Mouse (Mus musculus): ENCODE measurements at regions not wholly inside any gene's neighbourhood (a gene's known extent, or its start where the extent isn't known, plus 50 kb on each side); places are given as distances from the start of the nearest gene placed in this dataset.
A peak's percentile ranks its signal among the peaks of the same experiment; 100 is the strongest.

DNA sequence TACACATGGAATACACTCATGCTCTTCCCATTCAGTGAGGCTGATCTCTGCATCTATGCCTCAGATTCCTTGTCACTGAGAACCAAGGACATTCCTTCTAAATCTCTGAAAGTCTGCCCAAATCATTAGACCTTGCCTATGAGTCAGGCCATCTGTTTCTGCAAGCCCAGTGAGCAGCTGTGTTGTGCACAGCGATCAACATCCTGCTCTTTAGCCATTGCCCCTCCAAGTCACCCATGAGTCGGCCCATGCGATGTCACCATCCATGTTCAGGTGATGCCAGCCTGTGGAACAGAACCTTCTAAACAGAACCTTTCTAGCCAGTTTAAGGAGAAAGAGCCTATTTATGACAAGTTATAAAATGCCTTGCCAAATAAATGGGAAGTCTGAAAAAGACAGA lies 66.4 kb upstream of the Sfrp2 start:
- TF ChIP-seq MAX (IDR thresholded peaks at IDR 0.05) (no peak), MYOD1 (IDR thresholded peaks at IDR 0.05; ENCODE audit: control insufficient read depth, insufficient read length, low read depth) (peak; percentile 6)
- Histone ChIP-seq H3K79me3 (ENCODE audit: low read depth) (no peaks in the 10 kb centered on the region), H3K27me3 (ENCODE audit: control insufficient read depth, insufficient read depth, insufficient read length) (no peaks in the 10 kb centered on the region), H3K36me3 (ENCODE audit: control insufficient read depth, insufficient read depth) (no peaks in the 10 kb centered on the region), H3K79me2 (ENCODE audit: control insufficient read depth, insufficient read depth) (no peaks in the 10 kb centered on the region), H3ac (ENCODE audit: control insufficient read depth, insufficient read length, low read depth) (no peak overlapping the region), H3K4me3 (ENCODE audit: insufficient read depth, poor library complexity, severe bottlenecking) (no peak overlapping the region)

DNA sequence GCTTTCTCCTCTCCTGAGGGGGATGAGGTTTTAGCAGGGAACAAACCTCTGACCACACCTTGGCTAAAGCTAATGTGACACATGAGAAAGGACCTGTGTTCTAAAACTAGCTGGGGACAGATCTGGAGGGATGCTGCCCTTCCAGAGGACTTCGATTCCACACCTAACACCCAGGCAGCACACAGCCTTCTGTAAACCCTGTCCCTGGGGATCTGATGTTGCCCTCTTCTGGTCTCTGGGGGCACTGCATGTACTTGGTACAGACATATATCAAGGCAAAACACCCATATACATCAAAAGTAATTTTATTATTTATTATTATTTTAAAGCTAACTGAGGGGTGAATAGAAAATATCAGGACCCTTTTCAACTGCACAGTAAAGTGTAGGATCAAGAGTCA lies 65.0 kb upstream of the Sfrp2 start:
- H3K4me3 ChIP-seq (ENCODE audit: insufficient read depth, poor library complexity, severe bottlenecking) = no peak overlapping the region
- TF ChIP-seq MAX (IDR thresholded peaks at IDR 0.05) (no peak), FOSL1 (IDR thresholded peaks at IDR 0.05; ENCODE audit: insufficient read depth, low read length, poor library complexity, severe bottlenecking) (no peak), CEBPB (IDR thresholded peaks at IDR 0.05; ENCODE audit: low read depth) (no peak), CTCF (IDR thresholded peaks at IDR 0.05; ENCODE audit: control insufficient read depth, insufficient read depth, insufficient read length) (peak; percentile 25), MYOG (IDR thresholded peaks at IDR 0.05; ENCODE audit: control insufficient read depth, extremely low read depth, insufficient read length) (no peak), MYOD1 (IDR thresholded peaks at IDR 0.05; ENCODE audit: control insufficient read depth, insufficient read length, low read depth) (no peak), USF1 (IDR thresholded peaks at IDR 0.05; ENCODE audit: low read depth) (no peak)
- no peaks in the 10 kb centered on the region for H3K36me3 ChIP-seq (ENCODE audit: control insufficient read depth, insufficient read depth)
- no peak overlapping the region for H3ac ChIP-seq (ENCODE audit: control insufficient read depth, insufficient read length, low read depth)
- H3K79me3 ChIP-seq (ENCODE audit: low read depth) = no peaks in the 10 kb centered on the region
- H3K27me3 ChIP-seq (ENCODE audit: control insufficient read depth, insufficient read depth, insufficient read length) = no peaks in the 10 kb centered on the region
- H3K79me2 ChIP-seq (ENCODE audit: control insufficient read depth, insufficient read depth) = no peaks in the 10 kb centered on the region

DNA sequence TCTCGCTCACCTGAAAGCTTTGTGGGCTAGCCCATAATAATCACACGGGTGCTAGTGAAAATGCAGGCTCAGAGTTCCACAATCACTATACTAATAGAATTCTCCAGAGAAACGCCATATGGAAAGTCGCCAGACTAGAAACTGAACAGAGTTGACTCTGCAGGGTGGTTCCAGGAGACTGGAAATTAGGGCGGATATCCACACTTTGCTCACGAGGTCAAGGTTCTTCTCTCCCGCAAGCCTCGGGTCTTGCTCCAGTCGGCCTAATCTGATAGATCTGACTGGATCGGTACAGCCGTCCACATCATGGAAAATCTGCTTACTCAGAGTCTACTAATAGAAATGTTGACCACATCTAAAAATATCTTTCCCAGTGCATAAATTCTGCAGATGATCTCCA lies 61.6 kb upstream of the Sfrp2 start:
- H3K79me3 ChIP-seq (ENCODE audit: low read depth) = no peaks in the 10 kb centered on the region
- H3K27me3 ChIP-seq (ENCODE audit: control insufficient read depth, insufficient read depth, insufficient read length) = no peaks in the 10 kb centered on the region
- H3K79me2 ChIP-seq (ENCODE audit: control insufficient read depth, insufficient read depth) = no peaks in the 10 kb centered on the region
- no peak overlapping the region for H3K4me3 ChIP-seq (ENCODE audit: insufficient read depth, poor library complexity, severe bottlenecking)
- TF ChIP-seq MYOD1 (IDR thresholded peaks at IDR 0.05; ENCODE audit: control insufficient read depth, insufficient read length, low read depth) (no peak), FOSL1 (IDR thresholded peaks at IDR 0.05; ENCODE audit: insufficient read depth, low read length, poor library complexity, severe bottlenecking) (no peak), CTCF (IDR thresholded peaks at IDR 0.05; ENCODE audit: control insufficient read depth, insufficient read depth, insufficient read length) (no peak), CEBPB (IDR thresholded peaks at IDR 0.05; ENCODE audit: low read depth) (no peak)
- H3K36me3 ChIP-seq (ENCODE audit: control insufficient read depth, insufficient read depth) = no peaks in the 10 kb centered on the region
- H3ac ChIP-seq (ENCODE audit: control insufficient read depth, insufficient read length, low read depth) = no peak overlapping the region

DNA sequence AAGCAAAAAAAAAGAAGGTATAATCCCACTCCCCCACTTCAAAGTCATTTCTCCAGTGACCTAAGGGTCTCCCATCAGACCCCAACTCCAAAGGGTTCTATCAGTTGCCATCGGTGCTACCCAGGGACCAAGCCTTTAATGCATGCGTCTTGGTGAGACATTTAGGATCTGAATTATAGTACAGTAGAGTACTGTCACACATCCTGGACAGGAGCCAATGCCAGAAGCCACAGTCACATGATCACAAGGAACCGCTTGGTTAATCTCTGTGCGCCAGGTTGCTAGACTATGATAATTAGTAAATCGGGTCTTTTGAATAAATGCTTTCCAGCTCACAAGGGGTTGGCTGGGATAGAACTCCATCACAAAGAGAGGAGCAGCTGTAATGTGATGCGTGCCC lies 60.9 kb upstream of the Sfrp2 start:
- no peak for TF ChIP-seq CTCF (IDR thresholded peaks at IDR 0.05; ENCODE audit: control insufficient read depth, insufficient read depth, insufficient read length)
- TF ChIP-seq MYOD1 (IDR thresholded peaks at IDR 0.05; ENCODE audit: control insufficient read depth, insufficient read length, low read depth) = no peak
- no peak for TF ChIP-seq MYOG (IDR thresholded peaks at IDR 0.05; ENCODE audit: control insufficient read depth, extremely low read depth, insufficient read length)
- TF ChIP-seq FOSL1 (IDR thresholded peaks at IDR 0.05; ENCODE audit: insufficient read depth, low read length, poor library complexity, severe bottlenecking) = no peak
- no peak for TF ChIP-seq MAX (IDR thresholded peaks at IDR 0.05)
- no peak for TF ChIP-seq CEBPB (IDR thresholded peaks at IDR 0.05; ENCODE audit: low read depth)
- TF ChIP-seq USF1 (IDR thresholded peaks at IDR 0.05; ENCODE audit: low read depth) = no peak
- no peak overlapping the region for H3ac ChIP-seq (ENCODE audit: control insufficient read depth, insufficient read length, low read depth)
- no peaks in the 10 kb centered on the region for H3K27me3 ChIP-seq (ENCODE audit: control insufficient read depth, insufficient read depth, insufficient read length)
- H3K4me3 ChIP-seq (ENCODE audit: insufficient read depth, poor library complexity, severe bottlenecking) = no peak overlapping the region
- no peaks in the 10 kb centered on the region for H3K79me3 ChIP-seq (ENCODE audit: low read depth)
- no peaks in the 10 kb centered on the region for H3K79me2 ChIP-seq (ENCODE audit: control insufficient read depth, insufficient read depth)
- H3K36me3 ChIP-seq (ENCODE audit: control insufficient read depth, insufficient read depth) = no peaks in the 10 kb centered on the region

DNA sequence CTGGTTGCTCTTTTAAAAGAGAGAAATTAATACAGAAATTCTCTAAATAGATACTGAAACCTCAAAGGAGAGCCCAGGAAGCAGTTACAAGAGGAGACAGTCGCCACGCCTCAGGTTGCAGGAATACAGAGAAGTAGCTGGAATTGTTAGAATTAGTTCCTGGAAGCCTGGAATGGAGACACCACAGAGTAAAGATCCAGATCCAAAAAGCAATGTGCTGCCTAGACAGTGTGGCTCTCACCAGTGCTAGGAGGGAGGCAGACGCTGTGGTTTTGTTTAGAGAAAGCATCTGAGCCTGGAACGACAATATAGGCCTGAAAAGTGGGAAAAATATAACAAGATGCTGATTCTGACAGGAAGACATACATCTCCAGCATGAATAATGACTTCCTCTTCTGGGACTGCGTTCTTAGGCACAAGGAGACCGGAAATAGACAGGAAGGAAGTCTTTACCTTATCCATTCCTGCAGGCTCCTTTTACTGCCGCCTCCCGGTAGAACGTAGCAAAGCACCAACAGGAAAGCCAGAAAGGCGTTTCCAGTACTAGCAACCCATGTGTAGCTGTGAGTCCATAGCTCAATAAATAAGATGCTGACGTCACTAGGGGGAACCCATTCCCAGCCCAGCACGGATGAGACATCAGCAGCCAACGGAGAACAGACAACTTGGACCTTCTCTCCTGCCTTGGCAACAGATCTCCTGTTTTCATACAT lies 59.4 kb upstream of the Sfrp2 start:
- H3K27me3 ChIP-seq (ENCODE audit: control insufficient read depth, insufficient read depth, insufficient read length) = no peaks in the 10 kb centered on the region
- no peak overlapping the region for H3ac ChIP-seq (ENCODE audit: control insufficient read depth, insufficient read length, low read depth)
- no peaks in the 10 kb centered on the region for H3K79me2 ChIP-seq (ENCODE audit: control insufficient read depth, insufficient read depth)
- no peak overlapping the region for H3K4me3 ChIP-seq (ENCODE audit: insufficient read depth, poor library complexity, severe bottlenecking)
- H3K36me3 ChIP-seq (ENCODE audit: control insufficient read depth, insufficient read depth) = no peaks in the 10 kb centered on the region
- H3K79me3 ChIP-seq (ENCODE audit: low read depth) = no peaks in the 10 kb centered on the region
- TF ChIP-seq FOSL1 (IDR thresholded peaks at IDR 0.05; ENCODE audit: insufficient read depth, low read length, poor library complexity, severe bottlenecking) (no peak), MYOD1 (IDR thresholded peaks at IDR 0.05; ENCODE audit: control insufficient read depth, insufficient read length, low read depth) (no peak), MYOG (IDR thresholded peaks at IDR 0.05; ENCODE audit: control insufficient read depth, extremely low read depth, insufficient read length) (no peak), USF1 (IDR thresholded peaks at IDR 0.05; ENCODE audit: low read depth) (no peak), CTCF (IDR thresholded peaks at IDR 0.05; ENCODE audit: control insufficient read depth, insufficient read depth, insufficient read length) (no peak), MAX (IDR thresholded peaks at IDR 0.05) (no peak), CEBPB (IDR thresholded peaks at IDR 0.05; ENCODE audit: low read depth) (no peak)

DNA sequence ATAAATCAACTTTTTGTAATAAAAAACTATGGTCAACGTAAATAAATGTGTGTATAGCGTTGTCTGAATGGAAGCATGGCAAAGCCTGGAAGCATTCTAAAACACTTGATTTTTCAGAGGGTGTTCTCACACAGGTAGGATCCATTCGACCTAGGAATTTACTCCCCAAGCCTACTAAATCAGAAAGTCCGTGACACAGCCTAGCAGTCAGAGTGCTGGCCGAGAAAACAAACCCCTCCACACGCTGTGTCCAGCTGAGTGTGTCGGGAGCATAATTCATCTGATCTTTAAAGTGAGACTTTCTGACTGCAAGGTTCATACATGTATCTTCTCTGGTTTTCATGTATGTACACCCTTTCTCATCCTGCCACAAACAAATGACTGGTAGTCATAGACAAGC lies 58.8 kb upstream of the Sfrp2 start:
- H3K79me2 ChIP-seq (ENCODE audit: control insufficient read depth, insufficient read depth) = no peaks in the 10 kb centered on the region
- no peaks in the 10 kb centered on the region for H3K27me3 ChIP-seq (ENCODE audit: control insufficient read depth, insufficient read depth, insufficient read length)
- H3K79me3 ChIP-seq (ENCODE audit: low read depth) = no peaks in the 10 kb centered on the region
- no peaks in the 10 kb centered on the region for H3K36me3 ChIP-seq (ENCODE audit: control insufficient read depth, insufficient read depth)
- no peak overlapping the region for H3K4me3 ChIP-seq (ENCODE audit: insufficient read depth, poor library complexity, severe bottlenecking)
- no peak for TF ChIP-seq MAX (IDR thresholded peaks at IDR 0.05)
- TF ChIP-seq CEBPB (IDR thresholded peaks at IDR 0.05; ENCODE audit: low read depth) = no peak
- TF ChIP-seq MYOG (IDR thresholded peaks at IDR 0.05; ENCODE audit: control insufficient read depth, extremely low read depth, insufficient read length) = no peak
- no peak for TF ChIP-seq FOSL1 (IDR thresholded peaks at IDR 0.05; ENCODE audit: insufficient read depth, low read length, poor library complexity, severe bottlenecking)
- TF ChIP-seq CTCF (IDR thresholded peaks at IDR 0.05; ENCODE audit: control insufficient read depth, insufficient read depth, insufficient read length) = no peak
- TF ChIP-seq USF1 (IDR thresholded peaks at IDR 0.05; ENCODE audit: low read depth) = no peak
- no peak for TF ChIP-seq MYOD1 (IDR thresholded peaks at IDR 0.05; ENCODE audit: control insufficient read depth, insufficient read length, low read depth)
- H3ac ChIP-seq (ENCODE audit: control insufficient read depth, insufficient read length, low read depth) = no peak overlapping the region
